Mouse (Mus musculus) gonadal fat pad, adult 2 months (tissue): ENCODE measurements around the gene Ppm1m. TPM values are rescaled to one million over a fixed set of nuclear protein-coding genes. Genes with fewer than 3 reads are reported as not detected.

ENCODE experiments used
- DNase-seq: peaks from one replicate; pipeline ENCODE4 v3.0.0-alpha.2; 2012; ENCODE audit warnings: low read depth
- polyA plus RNA-seq: library from polyadenylated mRNA; depleted of rRNA; stranded (reverse); fragments of >200 nt; gene quantifications from 2 replicates; pipeline ENCODE4 v1.2.3, GENCODE M21; 2012; rRNA removed

The Ppm1m gene
- 71.6 and 104 TPM in 2 replicates for polyA plus RNA-seq

DNA sequence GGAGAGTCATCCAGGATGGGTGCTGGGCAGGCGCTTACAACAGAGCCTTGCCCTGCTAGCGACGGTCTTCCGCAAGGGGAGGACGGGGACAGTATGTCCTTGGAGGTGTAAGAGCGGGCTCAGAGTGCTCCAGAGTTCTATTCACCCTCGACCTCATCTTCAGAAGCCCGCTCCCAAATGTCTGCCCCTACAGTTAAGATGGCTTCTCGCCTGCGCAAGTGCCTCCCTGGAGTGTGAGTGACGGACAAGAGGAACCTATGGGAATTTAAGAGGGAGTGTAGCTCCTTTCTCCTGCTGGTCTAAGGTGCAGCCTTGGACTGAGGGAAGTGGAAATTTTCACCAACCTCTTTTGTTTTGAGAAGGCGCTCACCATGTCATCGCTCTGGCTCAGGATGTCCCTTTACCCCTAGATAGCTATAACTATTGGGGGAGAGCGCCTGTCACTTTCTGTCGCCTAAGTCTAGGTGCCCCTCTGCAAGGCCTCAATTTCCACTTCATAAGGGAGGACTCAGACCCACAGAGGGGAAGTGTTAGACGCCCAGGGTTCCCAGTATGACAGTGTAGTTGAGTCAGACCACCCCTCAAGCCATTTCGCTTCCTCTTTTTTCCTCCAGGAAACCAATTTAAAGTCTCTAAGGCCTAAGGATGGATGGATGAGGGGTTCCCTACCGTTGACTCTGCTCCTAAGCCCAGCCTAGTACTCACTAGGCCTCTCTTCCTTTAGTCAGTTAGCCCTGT is at the start of gene Ppm1m:
Gene Ppm1m, minus strand, starts transcription at position 212 of the 738 bp plus-strand sequence.
- no peak for DNase-seq

DNA sequence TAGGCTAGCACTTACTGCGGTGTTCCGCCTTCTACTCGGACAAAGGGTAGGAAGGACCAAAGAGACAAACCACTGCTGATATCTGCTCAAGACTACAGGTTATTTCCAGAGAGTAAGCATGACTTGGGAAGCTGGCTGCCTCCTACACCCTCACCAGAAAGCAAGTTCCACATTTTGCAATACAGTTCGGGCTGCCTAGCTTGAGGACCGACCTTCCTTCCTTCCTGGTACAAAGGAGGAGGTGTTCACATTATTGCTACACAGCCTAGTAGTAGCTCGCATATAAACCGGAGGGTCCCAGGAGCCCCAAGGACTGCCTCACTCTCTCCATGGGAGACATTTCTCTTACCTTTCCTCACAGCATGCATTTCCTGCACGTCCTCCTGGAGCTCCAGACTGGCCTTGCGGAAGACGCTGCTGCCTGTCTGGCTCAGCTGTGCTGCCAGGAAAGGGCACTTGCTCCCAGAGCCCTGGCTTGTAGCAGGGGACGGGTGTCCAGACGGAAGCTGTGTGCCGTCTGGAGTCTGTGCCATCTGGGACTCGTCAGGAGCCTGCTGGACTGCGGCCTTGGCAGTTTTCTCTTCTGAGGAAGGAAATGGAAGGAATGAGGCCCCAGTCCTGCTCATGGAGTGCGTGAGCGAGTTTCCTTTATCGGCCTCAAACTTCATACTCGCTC is 43.4 kb upstream of the Ppm1m start:
- DNase-seq = no peak

DNA sequence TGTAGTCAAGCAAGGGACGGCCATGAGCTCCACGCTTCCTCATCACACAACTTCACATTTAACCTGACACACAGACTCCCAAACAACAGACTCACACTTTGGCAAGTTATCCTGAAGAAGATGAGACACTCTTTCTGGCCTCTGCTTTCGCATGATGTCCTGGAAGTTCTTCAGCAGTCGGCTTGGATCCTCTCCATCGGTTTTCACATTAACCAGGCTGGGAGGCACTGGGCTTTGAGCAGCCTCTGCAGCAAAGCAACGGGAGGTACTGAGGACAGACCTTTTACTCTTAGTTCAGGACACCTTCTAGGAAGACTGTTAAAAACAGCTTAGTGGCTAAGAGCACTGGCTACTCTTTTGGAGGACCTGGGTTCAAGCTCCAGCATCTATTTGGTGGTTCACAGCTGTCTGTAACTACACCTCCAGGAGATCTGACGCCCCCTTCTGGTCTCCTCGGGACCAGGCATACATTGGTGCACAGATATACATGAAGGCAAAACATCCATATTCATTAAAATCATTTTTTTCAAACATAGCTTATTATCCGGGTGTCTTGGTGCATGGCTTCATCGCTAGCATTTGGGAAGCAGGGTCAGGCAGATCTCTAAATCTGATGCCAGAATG is 42.1 kb upstream of the Ppm1m start:
- DNase-seq = no peak

DNA sequence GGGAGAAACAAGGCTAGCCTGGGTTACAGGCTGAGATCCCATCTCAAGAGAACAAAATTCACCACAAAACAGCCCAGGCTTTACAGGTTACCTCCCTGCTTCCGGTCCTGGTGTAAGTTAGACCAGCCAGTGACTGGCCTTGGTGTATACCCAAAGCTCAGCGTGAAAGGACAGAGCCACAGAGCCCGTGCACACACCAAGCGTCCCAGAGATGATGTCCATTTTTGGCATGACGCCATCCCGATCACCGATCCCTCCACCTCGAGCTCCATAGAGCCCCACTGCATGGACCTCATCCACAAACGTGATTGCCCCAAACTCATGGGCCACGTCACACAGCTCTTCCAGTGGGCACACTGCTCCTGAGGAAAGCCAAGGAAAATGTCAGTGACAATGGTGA is 38.3 kb upstream of the Ppm1m start:
- DNase-seq = no peak

DNA sequence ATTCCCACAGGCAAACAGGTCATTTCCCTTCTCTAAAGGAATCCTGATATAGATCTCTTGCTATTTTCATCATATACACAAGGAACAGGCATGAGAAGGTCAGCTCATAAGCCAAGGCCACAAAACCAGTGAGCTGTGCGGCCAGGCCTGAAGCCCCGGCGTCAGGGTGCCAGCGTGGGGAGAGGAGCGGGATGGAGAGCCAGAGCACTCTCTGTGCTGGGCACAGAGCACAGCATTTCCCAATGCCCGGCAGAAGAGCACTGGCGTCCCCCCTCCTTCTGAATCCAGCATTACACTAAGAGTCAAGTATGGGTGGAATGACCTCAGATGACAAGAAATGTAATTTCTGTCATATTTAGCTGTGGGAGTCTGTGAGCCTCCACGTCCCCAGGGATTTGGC is 37.9 kb upstream of the Ppm1m start:
- no peak for DNase-seq

DNA sequence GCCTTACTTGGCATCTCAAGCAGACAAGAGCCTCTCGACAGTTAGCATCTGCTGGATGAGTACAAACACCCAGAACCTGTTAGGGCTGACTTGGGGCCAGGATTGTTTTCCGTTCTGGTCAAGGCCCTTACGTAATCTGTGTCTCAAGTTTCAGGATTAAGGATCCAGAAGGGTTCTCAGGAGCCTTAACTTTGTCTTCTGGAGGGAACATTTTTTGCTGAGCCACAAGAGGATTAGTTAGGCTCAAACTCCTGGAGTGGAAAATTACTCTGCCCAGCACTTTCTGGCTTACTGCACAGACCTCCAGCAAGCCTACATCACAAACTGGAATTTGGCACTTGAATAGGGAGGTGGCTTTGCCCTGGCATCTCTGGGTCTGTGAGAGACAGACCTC is 37.3 kb upstream of the Ppm1m start:
- no peak for DNase-seq

DNA sequence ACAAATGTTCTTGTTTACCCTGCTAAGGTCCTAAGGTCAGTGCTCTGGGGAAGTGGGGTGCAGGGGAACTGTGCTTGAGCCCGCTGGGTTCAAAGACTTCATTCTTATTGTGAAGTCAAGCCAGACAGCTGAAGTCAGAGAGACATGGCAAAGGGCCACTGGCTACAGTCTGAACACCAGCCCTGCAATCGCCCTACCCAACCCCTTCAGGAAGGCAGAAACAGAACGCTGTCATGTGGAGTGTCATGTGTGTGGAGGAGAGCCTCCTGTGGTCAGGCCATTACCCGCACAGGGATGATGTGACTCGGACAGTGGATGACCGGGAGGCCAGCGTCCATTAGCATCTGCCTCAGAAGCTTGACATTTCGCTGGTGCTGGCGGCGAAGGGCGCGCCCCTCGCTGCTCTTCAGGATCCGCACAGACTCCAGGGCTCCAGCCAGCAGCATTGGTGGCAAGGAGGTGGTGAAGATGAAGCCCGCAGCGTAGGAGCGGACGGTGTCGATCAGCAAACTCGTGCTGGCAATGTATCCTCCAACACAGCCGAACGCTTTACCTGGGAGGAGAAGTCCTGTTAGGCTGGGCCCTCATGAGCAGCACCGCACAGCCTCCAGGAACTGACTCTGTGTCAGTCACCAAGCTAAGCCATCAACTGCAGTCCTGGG is 36.7 kb upstream of the Ppm1m start:
- no peak for DNase-seq

DNA sequence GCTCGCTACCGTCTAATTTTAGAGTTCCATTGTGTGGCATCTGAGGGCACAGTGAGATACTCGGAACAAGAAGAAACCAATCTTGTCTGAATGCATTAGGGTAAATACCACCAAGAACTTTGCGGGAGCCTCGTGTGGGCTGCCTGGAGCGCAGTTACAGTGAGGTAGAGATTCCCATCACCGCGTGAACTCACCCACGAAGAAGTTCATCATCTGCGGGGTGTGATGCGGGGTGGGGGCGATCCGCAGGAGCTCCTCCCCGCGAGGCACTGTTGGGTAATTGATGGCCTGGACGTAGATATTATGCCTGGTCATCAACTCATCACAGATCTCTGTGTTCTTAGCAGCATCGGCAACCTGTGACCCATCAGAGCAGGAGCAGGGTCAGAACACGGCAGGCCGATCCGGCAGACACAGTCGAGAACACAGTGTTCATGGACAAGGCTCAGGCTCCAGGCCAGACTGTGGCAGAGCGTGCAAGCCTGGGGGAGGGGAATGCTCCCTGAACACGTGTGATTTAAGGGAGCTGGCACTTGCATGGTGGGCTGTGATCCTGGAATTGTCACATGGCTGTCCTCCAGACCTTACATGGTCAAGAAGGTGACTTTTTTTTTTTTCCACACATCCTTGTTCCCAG is 35.8 kb upstream of the Ppm1m start:
- DNase-seq = no peak

DNA sequence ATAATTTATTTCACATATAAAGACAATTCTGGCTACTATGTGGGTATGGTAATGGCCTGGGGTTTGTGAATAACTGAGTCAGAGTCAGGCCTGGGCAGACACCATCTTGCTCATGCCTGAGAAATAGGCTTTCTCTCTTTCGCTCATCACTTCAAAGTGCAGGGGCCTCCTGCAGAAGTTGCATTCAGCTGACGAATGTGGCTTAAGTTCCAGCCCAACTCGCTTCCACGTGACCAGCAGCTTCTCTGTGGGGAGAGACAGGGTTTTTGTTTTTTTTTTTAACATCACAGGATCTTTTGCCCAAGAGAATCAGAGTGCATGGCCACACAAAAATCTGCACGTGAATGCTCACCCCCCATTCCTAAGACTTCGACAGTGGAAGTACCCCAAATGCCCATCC is 34.4 kb upstream of the Ppm1m start:
- no peak for DNase-seq

DNA sequence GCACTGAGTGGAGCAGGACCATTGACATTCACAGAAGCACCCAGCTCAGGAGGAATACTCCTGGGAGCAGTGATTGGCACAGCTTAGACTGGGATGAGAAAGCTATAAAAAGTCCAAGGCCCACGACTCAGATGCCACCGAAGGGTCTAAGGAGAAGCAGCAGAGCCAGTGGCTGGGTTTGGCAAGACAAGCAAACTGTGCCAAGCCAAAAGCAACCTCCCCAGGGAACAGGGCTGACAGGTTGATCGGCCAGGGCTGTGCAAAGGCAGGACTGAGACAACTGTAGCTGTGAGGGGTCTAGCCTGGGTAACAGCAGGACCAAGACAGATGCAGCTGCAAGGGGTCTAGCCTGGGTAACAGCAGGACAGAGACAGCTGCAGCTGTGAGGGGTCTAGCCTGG is 33.4 kb upstream of the Ppm1m start:
- DNase-seq = no peak

DNA sequence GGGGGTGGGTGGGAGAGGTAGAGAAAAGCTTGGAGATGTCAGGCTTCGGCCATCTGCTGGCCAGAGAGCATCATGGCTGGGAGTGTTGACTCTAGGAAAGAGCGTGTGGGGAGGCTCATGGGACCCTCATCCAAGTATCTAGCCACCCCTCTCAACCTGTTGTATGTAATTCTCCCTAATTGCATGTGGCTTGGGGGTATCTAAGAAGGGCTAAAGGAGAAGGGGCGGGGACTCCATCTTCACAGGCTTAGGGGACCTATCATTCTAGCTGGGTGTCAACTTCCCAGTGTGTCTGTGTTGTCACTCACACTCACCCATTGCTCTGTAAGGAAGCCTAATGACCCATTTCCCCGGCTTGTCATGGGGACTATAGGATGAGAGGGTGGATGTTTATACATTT is 32.3 kb upstream of the Ppm1m start:
- DNase-seq = no peak

DNA sequence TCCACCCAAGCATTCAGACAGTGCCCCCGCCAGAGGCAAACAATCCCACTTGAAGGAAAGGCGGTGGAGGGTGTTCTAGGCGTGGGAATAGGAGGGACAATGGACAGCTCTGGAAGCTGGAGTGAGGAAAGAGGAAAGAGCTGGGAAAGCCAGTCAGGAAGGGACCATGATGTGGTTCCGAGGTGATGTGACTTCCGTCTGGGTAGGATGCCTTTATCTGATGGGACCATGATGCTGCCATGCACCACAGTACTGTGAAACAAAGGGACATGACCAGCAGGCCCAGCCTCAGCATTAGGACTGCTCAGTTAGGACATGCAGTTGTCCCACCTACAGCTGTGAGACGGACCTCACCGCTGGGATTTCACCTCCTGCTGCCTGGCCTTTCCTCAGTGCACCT is 31.7 kb upstream of the Ppm1m start:
- no peak for DNase-seq

DNA sequence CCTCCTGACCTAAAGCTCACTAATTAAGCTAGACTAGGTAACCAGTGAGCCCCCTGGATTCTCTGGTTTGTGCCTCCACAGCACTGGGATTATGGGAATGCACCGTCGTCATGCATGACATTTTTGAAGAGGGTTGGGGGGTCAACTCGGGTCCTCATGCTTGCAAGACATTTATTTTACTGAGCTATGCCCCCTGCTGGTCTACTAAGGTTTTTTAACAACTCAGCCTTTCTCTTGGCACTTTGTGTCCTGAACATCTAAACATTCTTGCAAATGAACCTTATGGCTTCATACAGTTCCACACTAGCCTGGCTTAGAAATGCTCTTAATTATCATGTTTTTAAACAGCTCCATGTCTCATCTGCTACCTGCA is 31.2 kb upstream of the Ppm1m start:
- no peak for DNase-seq

DNA sequence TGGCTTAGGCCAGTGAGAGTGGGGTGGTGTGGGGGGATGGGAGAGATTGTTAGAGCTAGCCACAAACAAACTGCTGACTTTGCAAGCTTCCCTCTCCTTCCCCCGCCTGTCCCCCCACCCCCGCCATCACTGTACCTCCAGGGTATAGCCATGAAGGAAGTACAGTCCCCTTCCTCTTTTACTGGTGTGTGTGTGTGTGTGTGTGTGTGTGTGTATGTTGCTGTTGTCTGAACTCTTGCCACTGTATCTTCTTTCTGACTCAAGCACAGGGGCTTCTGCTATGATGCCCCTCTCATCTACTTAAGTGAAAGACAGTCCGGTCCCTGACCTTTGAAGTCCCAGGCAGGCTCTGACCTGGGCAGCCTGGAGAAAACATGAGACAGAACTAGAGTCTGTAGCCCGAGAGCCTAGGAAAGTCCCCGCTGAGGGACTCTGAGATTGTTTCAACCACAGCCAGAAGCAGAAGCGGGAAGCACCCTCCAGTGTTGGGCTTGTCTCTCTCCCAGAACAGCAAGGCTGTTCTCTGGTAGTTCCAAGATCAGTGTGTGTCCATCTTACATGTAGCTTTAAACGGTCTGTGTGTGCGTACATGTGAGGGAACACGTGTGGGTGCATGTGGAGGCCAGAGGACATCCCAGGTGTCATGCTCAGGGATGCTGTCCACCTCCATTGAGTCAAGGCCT is 30.6 kb upstream of the Ppm1m start:
- no peak for DNase-seq

DNA sequence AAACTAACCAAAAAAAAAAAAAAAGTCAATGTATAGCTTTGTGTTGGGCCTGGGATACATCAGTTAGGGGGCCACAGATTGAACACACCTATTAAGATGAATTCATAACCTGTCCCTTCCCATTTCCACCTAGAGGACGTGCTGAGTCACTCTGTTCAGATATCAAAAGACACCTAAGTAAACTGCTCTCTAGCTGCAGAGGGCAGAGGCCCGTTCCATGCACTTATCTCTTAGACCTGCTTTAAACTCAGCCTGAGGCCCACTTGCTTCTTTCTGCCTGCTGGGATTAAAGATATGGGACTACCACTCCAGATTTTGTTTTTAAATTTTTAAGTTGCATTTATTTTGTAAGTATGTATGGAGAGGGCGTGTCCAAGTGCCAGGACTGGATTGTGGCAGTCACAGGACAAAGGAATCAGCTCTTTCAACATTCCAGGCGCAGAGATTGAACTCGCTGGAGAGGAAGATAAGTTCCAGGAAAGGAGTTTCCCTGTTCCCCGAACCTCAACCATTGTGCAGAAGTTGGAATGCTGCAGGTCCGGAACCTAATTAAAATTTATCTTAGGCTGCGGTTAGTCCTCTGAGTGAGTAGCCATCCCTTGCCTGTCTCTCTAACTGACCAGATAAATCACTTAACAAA is 28.4 kb upstream of the Ppm1m start:
- DNase-seq = no peak

DNA sequence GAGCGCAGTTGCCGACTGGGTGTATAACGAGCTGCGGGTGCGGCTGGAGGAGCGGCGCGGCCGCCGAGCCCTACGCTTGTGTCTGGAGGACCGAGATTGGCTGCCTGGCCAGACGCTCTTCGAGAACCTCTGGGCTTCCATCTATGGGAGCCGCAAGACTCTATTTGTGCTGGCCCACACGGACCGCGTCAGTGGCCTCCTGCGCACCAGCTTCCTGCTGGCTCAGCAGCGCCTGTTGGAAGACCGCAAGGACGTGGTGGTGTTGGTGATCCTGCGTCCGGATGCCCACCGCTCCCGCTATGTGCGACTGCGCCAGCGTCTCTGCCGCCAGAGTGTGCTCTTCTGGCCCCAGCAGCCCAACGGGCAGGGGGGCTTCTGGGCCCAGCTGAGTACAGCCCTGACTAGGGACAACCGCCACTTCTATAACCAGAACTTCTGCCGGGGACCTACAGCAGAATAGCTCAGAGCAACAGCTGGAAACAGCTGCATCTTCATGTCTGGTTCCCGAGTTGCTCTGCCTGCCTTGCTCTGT is 26.7 kb upstream of the Ppm1m start:
- no peak for DNase-seq

DNA sequence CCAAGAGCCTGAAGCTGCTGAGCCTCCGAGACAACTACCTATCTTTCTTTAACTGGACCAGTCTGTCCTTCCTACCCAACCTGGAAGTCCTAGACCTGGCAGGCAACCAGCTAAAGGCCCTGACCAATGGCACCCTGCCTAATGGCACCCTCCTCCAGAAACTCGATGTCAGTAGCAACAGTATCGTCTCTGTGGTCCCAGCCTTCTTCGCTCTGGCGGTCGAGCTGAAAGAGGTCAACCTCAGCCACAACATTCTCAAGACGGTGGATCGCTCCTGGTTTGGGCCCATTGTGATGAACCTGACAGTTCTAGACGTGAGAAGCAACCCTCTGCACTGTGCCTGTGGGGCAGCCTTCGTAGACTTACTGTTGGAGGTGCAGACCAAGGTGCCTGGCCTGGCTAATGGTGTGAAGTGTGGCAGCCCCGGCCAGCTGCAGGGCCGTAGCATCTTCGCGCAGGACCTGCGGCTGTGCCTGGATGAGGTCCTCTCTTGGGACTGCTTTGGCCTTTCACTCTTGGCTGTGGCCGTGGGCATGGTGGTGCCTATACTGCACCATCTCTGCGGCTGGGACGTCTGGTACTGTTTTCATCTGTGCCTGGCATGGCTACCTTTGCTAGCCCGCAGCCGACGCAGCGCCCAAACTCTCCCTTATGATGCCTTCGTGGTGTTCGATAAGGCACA is 26.1 kb upstream of the Ppm1m start:
- DNase-seq = no peak

DNA sequence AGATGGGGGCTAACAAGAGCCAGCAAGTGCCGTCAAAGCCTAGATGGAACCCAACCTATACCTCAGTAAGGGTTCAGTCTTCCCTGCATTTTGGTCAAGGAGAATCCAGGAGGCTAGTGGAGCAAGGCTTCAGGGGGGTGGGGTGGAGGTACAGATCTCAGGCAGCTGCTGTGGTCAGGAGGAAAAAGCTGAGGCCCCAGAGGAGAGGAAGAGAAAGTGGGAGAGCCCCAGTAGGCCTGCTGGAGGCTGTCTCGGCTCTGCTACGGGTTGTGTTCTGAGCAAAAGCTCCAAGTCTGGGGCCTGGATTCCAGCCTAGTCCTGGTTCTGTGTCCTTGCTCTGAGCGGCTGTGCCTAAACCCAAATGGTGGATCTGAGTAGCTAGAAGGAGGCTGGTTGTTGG is 23.4 kb upstream of the Ppm1m start:
- no peak for DNase-seq

DNA sequence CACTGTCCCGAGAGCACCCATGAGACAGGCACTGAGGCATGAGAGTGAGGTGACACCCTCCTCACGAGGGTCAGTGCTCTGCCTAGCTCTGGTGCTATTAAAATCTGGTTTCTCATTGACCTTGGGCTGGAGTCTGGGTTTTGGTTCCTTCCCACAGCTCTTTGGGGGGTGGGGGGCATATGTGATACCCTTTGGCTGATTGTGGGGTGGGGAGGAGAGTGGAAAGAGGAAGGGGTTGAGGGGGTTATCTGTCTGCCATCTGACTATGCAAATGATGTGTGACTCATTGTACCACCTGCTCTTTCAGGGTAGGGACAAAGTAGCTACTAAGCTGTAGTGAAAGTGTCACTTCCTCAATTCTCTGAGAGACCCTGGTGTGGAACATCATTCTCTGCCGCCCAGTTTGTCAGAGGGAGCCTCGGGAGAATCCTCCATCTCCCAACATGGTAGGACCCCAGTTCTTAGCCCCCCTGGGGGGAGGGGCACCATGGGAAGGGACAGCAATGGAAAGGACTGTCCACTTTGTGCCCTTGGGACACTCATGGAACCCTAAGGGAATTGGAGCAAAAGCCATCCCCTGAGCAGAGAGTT is 22.8 kb upstream of the Ppm1m start, which contains the start of gene Tlr9:
Gene Tlr9, plus strand, starts transcription at position 338 of the 591 bp plus-strand sequence.
- no peak for DNase-seq
